Mouse (Mus musculus): ENCODE measurements around the gene Olfr455.

The Olfr455 gene

GRCm38 (mm10) chr6:42547461-42547860 lies at the start of gene Olfr455:
Gene Olfr455, minus strand, starts transcription at chr6:42547587.
- DNase-seq, result no peak

- no peak for DNase-seq
Observed at GRCm38 (mm10) chr6:42593138-42593882, 45.9 kb upstream of the Olfr455 start.

GRCm38 (mm10) chr6:42586569-42586968 lies 39.2 kb upstream of the Olfr455 start:
- no peak for DNase-seq

- DNase-seq, result no peak
Observed at GRCm38 (mm10) chr6:42583488-42583872, 36.1 kb upstream of the Olfr455 start.

GRCm38 (mm10) chr6:42582741-42583487 lies 35.5 kb upstream of the Olfr455 start:
- no peak for DNase-seq

- DNase-seq, result no peak
Observed at GRCm38 (mm10) chr6:42578678-42579077, 31.3 kb upstream of the Olfr455 start.

GRCm38 (mm10) chr6:42577433-42577832 lies 30.0 kb upstream of the Olfr455 start:
- DNase-seq, result no peak

GRCm38 (mm10) chr6:42568205-42568604 lies 20.8 kb upstream of the Olfr455 start:
- DNase-seq, result no peak

- no peak for DNase-seq
Observed at GRCm38 (mm10) chr6:42566076-42566598, 18.8 kb upstream of the Olfr455 start.

- DNase-seq, result no peak
Observed at GRCm38 (mm10) chr6:42562280-42562679, 14.9 kb upstream of the Olfr455 start.

GRCm38 (mm10) chr6:42560885-42561284 lies 13.5 kb upstream of the Olfr455 start:
- no peak for DNase-seq

GRCm38 (mm10) chr6:42558641-42559040 lies 11.3 kb upstream of the Olfr455 start:
- no peak for DNase-seq

GRCm38 (mm10) chr6:42546180-42546579 lies 1.2 kb downstream of the Olfr455 start:
- DNase-seq, result peak; percentile 71

GRCm38 (mm10) chr6:42545451-42545885 lies 1.9 kb downstream of the Olfr455 start:
- peak; percentile 87 for DNase-seq

GRCm38 (mm10) chr6:42544846-42545245 lies 2.5 kb downstream of the Olfr455 start:
- DNase-seq, result no peak

- peak; percentile 96 for DNase-seq
Observed at GRCm38 (mm10) chr6:42542036-42543031, 5.1 kb downstream of the Olfr455 start.

GRCm38 (mm10) chr6:42540681-42541080 lies 6.7 kb downstream of the Olfr455 start:
- no peak for DNase-seq

GRCm38 (mm10) chr6:42539711-42540110 lies 7.7 kb downstream of the Olfr455 start:
- DNase-seq, result no peak

GRCm38 (mm10) chr6:42513461-42513860 lies 33.9 kb downstream of the Olfr455 start:
- DNase-seq, result no peak

- no peak for DNase-seq
Observed at GRCm38 (mm10) chr6:42509311-42509710, 38.1 kb downstream of the Olfr455 start.

GRCm38 (mm10) chr6:42503478-42503877 lies 43.9 kb downstream of the Olfr455 start:
- DNase-seq, result no peak

- no peak for DNase-seq
Observed at GRCm38 (mm10) chr6:42489731-42490130, 57.7 kb downstream of the Olfr455 start.

- DNase-seq, result no peak
Observed at GRCm38 (mm10) chr6:42487114-42487513, 60.3 kb downstream of the Olfr455 start, which contains the start of gene Olfr456. Gene Olfr456, minus strand, starts transcription at chr6:42487214.

Measured in heart, adult 11 months (tissue).